Mouse (Mus musculus): Measurements from ENCODE around the gene Zic5.

DNA sequence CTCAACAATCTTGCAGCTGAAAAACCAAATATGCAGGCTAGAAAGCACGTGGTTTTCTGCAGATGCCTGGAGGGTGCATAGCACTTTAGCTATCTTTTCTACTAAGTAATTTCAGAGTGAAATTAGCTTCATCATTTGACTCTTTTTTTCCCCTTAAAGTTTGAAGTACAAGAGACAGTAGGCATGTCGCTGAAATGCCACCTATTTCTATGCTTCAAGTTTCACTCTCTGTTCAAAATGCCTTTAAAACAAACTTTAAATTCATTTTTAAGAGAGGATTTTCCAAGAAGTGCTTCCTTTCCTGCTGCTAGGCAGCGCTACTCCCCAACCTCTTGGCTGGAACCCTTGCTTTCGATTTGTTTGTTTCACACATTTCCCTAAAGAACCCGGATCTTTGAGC is 23.6 kb upstream of the Zic5 start:
- TF ChIP-seq POLR2A (IDR thresholded peaks at IDR 0.05; ENCODE audit: borderline replicate concordance, control insufficient read depth, low read depth, low read length) = no peak
- no peak for TF ChIP-seq CTCF (IDR thresholded peaks at IDR 0.05; ENCODE audit: control insufficient read depth, insufficient read depth, low read length)
